Mouse (Mus musculus) adrenal gland, postnatal 4 days (tissue): ENCODE results near the gene Eif4ebp2. TPM values are rescaled to one million over a fixed set of nuclear protein-coding genes. Genes with fewer than 3 reads are reported as not detected.

Source experiments
- DNase-seq, 2 experiments: peaks; one replicate each; pipeline ENCODE4 v3.0.0; 2021 to 2022; ENCODE audit warnings: low spot score in 2 of 2, mixed read lengths in 2 of 2
- long read RNA-seq, 2 experiments: library from polyadenylated mRNA; stranded (forward); transcript quantifications; one replicate each; pipeline ENCODE4 v2.0.0; 2021
- total RNA-seq, 2 experiments: library from RNA; stranded (reverse); gene quantifications; 2 replicates each; pipeline ENCODE4 v1.2.3; 2021

Eif4ebp2 gene
- total RNA-seq, result 100 to 1,000 TPM; 112 to 123 TPM
- long read RNA-seq, experiment 1, full-length matches to known transcripts, result 1 of 25 reads
- long read RNA-seq, experiment 1, partial matches to known transcripts, result 0 of 25 reads
- long read RNA-seq, experiment 1, other reads (novel, unspliced or antisense), result 24 of 25 reads
- long read RNA-seq, experiment 2, full-length matches to known transcripts, result 5 of 52 reads
- long read RNA-seq, experiment 2, partial matches to known transcripts, result 0 of 52 reads
- long read RNA-seq, experiment 2, other reads (novel, unspliced or antisense), result 47 of 52 reads

- DNase-seq, result peak; percentile 94 to 96
Measured at GRCm38 (mm10) chr10:61452645-61453044, at the start of gene Eif4ebp2. TSS of gene Eif4ebp2 (minus strand) at chr10:61452661.

GRCm38 (mm10) chr10:61500756-61501155 is 48.3 kb upstream of the Eif4ebp2 start:
- DNase-seq, result no peak

GRCm38 (mm10) chr10:61499505-61500466 is 47.3 kb upstream of the Eif4ebp2 start:
- DNase-seq, result no peak

GRCm38 (mm10) chr10:61496231-61496630 is 43.8 kb upstream of the Eif4ebp2 start:
- DNase-seq, result no peak

GRCm38 (mm10) chr10:61495461-61495860 is 43.0 kb upstream of the Eif4ebp2 start:
- DNase-seq, result no peak

- peak; percentile 57 to 72 for DNase-seq
Measured at GRCm38 (mm10) chr10:61492040-61492439, 39.6 kb upstream of the Eif4ebp2 start.

GRCm38 (mm10) chr10:61491573-61491972 is 39.1 kb upstream of the Eif4ebp2 start:
- DNase-seq, result no peak

GRCm38 (mm10) chr10:61488522-61489110 is 36.2 kb upstream of the Eif4ebp2 start:
- DNase-seq, result no peak

GRCm38 (mm10) chr10:61486551-61487339 is 34.3 kb upstream of the Eif4ebp2 start:
- no peak for DNase-seq

GRCm38 (mm10) chr10:61484801-61485200 is 32.3 kb upstream of the Eif4ebp2 start:
- DNase-seq, result no peak

- DNase-seq, result no peak
Measured at GRCm38 (mm10) chr10:61482771-61483170, 30.3 kb upstream of the Eif4ebp2 start.

- DNase-seq, result no peak
Measured at GRCm38 (mm10) chr10:61480488-61480887, 28.0 kb upstream of the Eif4ebp2 start.

- no peak for DNase-seq
Measured at GRCm38 (mm10) chr10:61479927-61480326, 27.5 kb upstream of the Eif4ebp2 start.

- no peak for DNase-seq
Measured at GRCm38 (mm10) chr10:61479461-61479860, 27.0 kb upstream of the Eif4ebp2 start.

- DNase-seq, result no peak
Measured at GRCm38 (mm10) chr10:61476440-61477165, 24.1 kb upstream of the Eif4ebp2 start.

- peak; percentile 76 to 84 for DNase-seq
Measured at GRCm38 (mm10) chr10:61475594-61476439, 23.4 kb upstream of the Eif4ebp2 start, which contains the start of gene Lrrc20. TSS of gene Lrrc20 (plus strand) at chr10:61475801.

GRCm38 (mm10) chr10:61474344-61474743 is 21.9 kb upstream of the Eif4ebp2 start:
- no peak for DNase-seq

GRCm38 (mm10) chr10:61473640-61474039 is 21.2 kb upstream of the Eif4ebp2 start:
- no peak for DNase-seq

- DNase-seq, result no peak
Measured at GRCm38 (mm10) chr10:61468900-61469299, 16.4 kb upstream of the Eif4ebp2 start.
